ENCODE assay signal across 15 mouse cellular contexts in the genomic region with DNA sequence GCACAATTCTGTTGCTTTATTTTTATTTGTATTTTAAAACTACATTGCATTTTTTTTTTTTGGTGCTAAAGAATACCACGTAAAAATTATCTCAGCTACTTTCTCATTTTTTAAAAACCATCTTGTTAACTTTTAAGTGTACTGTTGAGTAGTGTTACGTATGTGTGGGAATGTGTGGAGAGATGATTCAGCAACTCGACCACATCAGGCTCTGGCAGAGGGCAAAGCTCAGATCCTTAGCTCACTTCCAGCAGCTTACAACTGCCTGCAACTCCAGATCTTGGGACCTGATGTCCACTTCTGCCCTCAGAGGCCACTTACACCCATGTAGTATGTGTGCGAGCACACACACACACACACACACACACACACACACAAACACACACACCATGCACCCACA. TPM values are rescaled to one million over a fixed set of nuclear protein-coding genes. Genes with fewer than 3 reads are reported as not detected.
DNase-seq lines count a peak whose midpoint lies in the region; ATAC-seq and TF ChIP-seq lines count a peak whose summit lies in the region.
"Had no signal": no experiment of that assay in that cellular context is flagged by ENCODE, and none has a peak within 500 bp of the region (broad histone marks: within the 10 kb centered on the region; RNA-seq: fewer than 3 reads in every experiment).

No protein-coding gene starts in this region.

- H3K4me2 ChIP-seq in heart, embryonic 12.5 days: no peak overlapping the region
- H3K4me2 ChIP-seq in liver, embryonic 12.5 days: no peak overlapping the region
- H3K4me2 ChIP-seq in kidney, embryonic 16.5 days (replicated peaks; ENCODE audit: low read depth, low read length): no peak overlapping the region
- H3K4me2 ChIP-seq in midbrain, embryonic 16.5 days (ENCODE audit: low read length): no peak overlapping the region
- H3K4me2 ChIP-seq: midbrain, embryonic 12.5 days; neural tube, embryonic 12.5 days had no signal

- H3K9me3 ChIP-seq in heart, embryonic 12.5 days (replicated peaks): no peaks in the 10 kb centered on the region
- H3K9me3 ChIP-seq in liver, embryonic 12.5 days (replicated peaks): no peaks in the 10 kb centered on the region
- no peaks in the 10 kb centered on the region for H3K9me3 ChIP-seq in kidney, embryonic 16.5 days (ENCODE audit: low read length)
- H3K9me3 ChIP-seq in midbrain, embryonic 16.5 days (replicated peaks; ENCODE audit: control insufficient read depth, low read length, poor library complexity, severe bottlenecking): no peaks in the 10 kb centered on the region
- H3K9me3 ChIP-seq: hindbrain, embryonic 10.5 days; midbrain, embryonic 12.5 days; neural tube, embryonic 12.5 days had no signal

- H3K4me1 ChIP-seq in heart, embryonic 12.5 days (replicated peaks): peaks cover 58% of the 10 kb centered on the region
- H3K4me1 ChIP-seq in liver, embryonic 12.5 days: peaks cover 50% of the 10 kb centered on the region
- peaks cover 22% of the 10 kb centered on the region for H3K4me1 ChIP-seq in kidney, embryonic 16.5 days (ENCODE audit: insufficient read depth, low read length)
- no peaks in the 10 kb centered on the region for H3K4me1 ChIP-seq in midbrain, embryonic 16.5 days (ENCODE audit: control insufficient read depth, insufficient read depth, low read length)
- H3K4me1 ChIP-seq: neural tube, embryonic 12.5 days had no signal

- DNase-seq in heart, postnatal 14 days: no peak
- DNase-seq in liver (no peak), Patski (ENCODE audit: low read depth, low spot score) (no peak)
- no peak for DNase-seq in cerebellum, adult 9-11 months
- DNase-seq: spleen, adult 18-20 months had no signal

- H3K27ac ChIP-seq in heart, embryonic 12.5 days (ENCODE audit: poor library complexity, severe bottlenecking): peak overlapping the region; percentile 82
- peak overlapping the region; percentile 74; the same call in 1 of the 2 replicates for H3K27ac ChIP-seq in liver, embryonic 12.5 days
- peak overlapping the region; percentile 56; the same call in 1 of the 2 replicates for H3K27ac ChIP-seq in kidney, embryonic 16.5 days (ENCODE audit: low read length)
- H3K27ac ChIP-seq in midbrain, embryonic 16.5 days (ENCODE audit: low read length): no peak overlapping the region
- H3K27ac ChIP-seq: liver, embryonic 14.5 days; midbrain, embryonic 12.5 days; neural tube, embryonic 12.5 days; stomach, postnatal 0 days had no signal

- no peak overlapping the region for H3K4me3 ChIP-seq in heart, embryonic 12.5 days
- no peak overlapping the region for H3K4me3 ChIP-seq in liver, embryonic 12.5 days
- no peak overlapping the region for H3K4me3 ChIP-seq in kidney, embryonic 16.5 days (ENCODE audit: low read length)
- H3K4me3 ChIP-seq in midbrain, embryonic 16.5 days (ENCODE audit: low read depth, low read length): no peak overlapping the region
- H3K4me3 ChIP-seq: hindbrain, embryonic 10.5 days; midbrain, embryonic 12.5 days; neural tube, embryonic 12.5 days had no signal

- TF ChIP-seq CTCF in Patski (IDR thresholded peaks at IDR 0.05): no peak

- no peak for ATAC-seq in heart, embryonic 12.5 days (ENCODE audit: insufficient number of reproducible peaks, low FRiP score)
- peak; percentile 53 for ATAC-seq in liver, embryonic 12.5 days
- ATAC-seq in Patski: peak; percentile 40
- no peak for ATAC-seq in kidney, embryonic 16.5 days (ENCODE audit: low FRiP score, low TSS enrichment)
- no peak for ATAC-seq in midbrain, embryonic 16.5 days

- in situ Hi-C loops in Patski (cut with MboI; ENCODE audit: low pct_unique_long_range_greater_than_20kb): no loop called here

- 54% methylated on average over 4 of the region's 4 CpGs for WGBS in heart, embryonic 12.5 days
- 43% methylated on average over 4 of the region's 4 CpGs for WGBS in liver, embryonic 12.5 days (ENCODE audit: insufficient replicate concordance)
- 65% methylated on average over 4 of the region's 4 CpGs for WGBS in kidney, embryonic 16.5 days
- WGBS in midbrain, embryonic 16.5 days: 84% methylated on average over 4 of the region's 4 CpGs

- H3K27me3 ChIP-seq in heart, embryonic 12.5 days (replicated peaks): no peaks in the 10 kb centered on the region
- H3K27me3 ChIP-seq in liver, embryonic 12.5 days (replicated peaks): peaks cover 69% of the 10 kb centered on the region
- H3K27me3 ChIP-seq in Patski: no peaks in the 10 kb centered on the region
- H3K27me3 ChIP-seq in kidney, embryonic 16.5 days (ENCODE audit: insufficient read depth, low read length): no peaks in the 10 kb centered on the region
- no peaks in the 10 kb centered on the region for H3K27me3 ChIP-seq in midbrain, embryonic 16.5 days (ENCODE audit: control insufficient read depth, insufficient read depth, low read depth, low read length)
- H3K27me3 ChIP-seq: midbrain, embryonic 12.5 days; neural tube, embryonic 12.5 days had no signal

- H3K36me3 ChIP-seq in heart, embryonic 12.5 days: peaks cover 44% of the 10 kb centered on the region
- H3K36me3 ChIP-seq in liver, embryonic 12.5 days: 0 out of 2 replicates have a peak, but pooled peaks cover 2% of the 10 kb centered on the region
- H3K36me3 ChIP-seq in kidney, embryonic 16.5 days (ENCODE audit: insufficient read depth, low read length): peaks cover 19% of the 10 kb centered on the region
- H3K36me3 ChIP-seq in midbrain, embryonic 16.5 days (ENCODE audit: control insufficient read depth, insufficient read depth, low read length): peaks cover 19% of the 10 kb centered on the region

- intact Hi-C loops in heart, postnatal 14 days (cut with DNase I): no loop called here

- no peak overlapping the region for H3K9ac ChIP-seq in heart, embryonic 12.5 days
- no peak overlapping the region for H3K9ac ChIP-seq in liver, embryonic 12.5 days
- no peak overlapping the region for H3K9ac ChIP-seq in kidney, embryonic 16.5 days (replicated peaks; ENCODE audit: low read length)
- no peak overlapping the region for H3K9ac ChIP-seq in midbrain, embryonic 16.5 days (ENCODE audit: low read depth, low read length)
- H3K9ac ChIP-seq: liver, embryonic 14.5 days; midbrain, embryonic 12.5 days; neural tube, embryonic 12.5 days had no signal

- CTCF ChIA-PET in Patski (lab: Charles Lee): interaction anchor here (0.9 to 1.4 kb wide), 4 partner anchors 9 to 27 kb away, joined by 3 read pairs; no protein-coding TSS in a partner anchor

- POLR2A ChIA-PET in Patski (lab: Charles Lee): no interaction called here

RNA-seq across cellular contexts. Expression of a gene that starts 14.5 kb away (rescaled TPM):
- 26.6 and 29.8 TPM in 2 replicates for polyA plus RNA-seq in heart, embryonic 12.5 days (2016; fragmentation: Nextera tagmentation; extraction: Ambion mirVana)
- 10 to 100 TPM; 12.0 to 14.3 TPM for total RNA-seq in heart, postnatal 14 days (2021)
- polyA plus RNA-seq in liver, embryonic 12.5 days (2016; fragmentation: Nextera tagmentation; extraction: Ambion mirVana): 4.7 and 5.7 TPM in 2 replicates
- polyA plus RNA-seq in Patski (2021): 13.0 TPM
- polyA plus RNA-seq in kidney, embryonic 16.5 days (2015; fragmentation: Nextera tagmentation; extraction: Ambion mirVana): 32.7 and 34.5 TPM in 2 replicates
- 31.5 and 35.6 TPM in 2 replicates for polyA plus RNA-seq in midbrain, embryonic 16.5 days (2015; fragmentation: Nextera tagmentation; extraction: Ambion mirVana)

RNA-seq across cellular contexts. Expression of a gene that starts 43.5 kb away (rescaled TPM):
- polyA plus RNA-seq in heart, embryonic 12.5 days (2016; fragmentation: Nextera tagmentation; extraction: Ambion mirVana): 43.1 and 47.7 TPM in 2 replicates
- total RNA-seq in heart, postnatal 14 days (2021): 10 to 100 TPM; 50.0 to 50.9 TPM
- polyA plus RNA-seq in liver, embryonic 12.5 days (2016; fragmentation: Nextera tagmentation; extraction: Ambion mirVana): 3.5 and 4.0 TPM in 2 replicates
- polyA plus RNA-seq in Patski (2021): 0.24 TPM
- polyA plus RNA-seq in kidney, embryonic 16.5 days (2015; fragmentation: Nextera tagmentation; extraction: Ambion mirVana): 10.8 and 13.3 TPM in 2 replicates
- polyA plus RNA-seq in midbrain, embryonic 16.5 days (2015; fragmentation: Nextera tagmentation; extraction: Ambion mirVana): 3.7 and 4.1 TPM in 2 replicates

RNA-seq across cellular contexts. Expression of a gene that starts 43.6 kb away (rescaled TPM):
- 21.2 and 21.4 TPM in 2 replicates for polyA plus RNA-seq in heart, embryonic 12.5 days (2016; fragmentation: Nextera tagmentation; extraction: Ambion mirVana)
- 1 to 10 TPM; 6.7 to 8.1 TPM for total RNA-seq in heart, postnatal 14 days (2021)
- polyA plus RNA-seq in liver, embryonic 12.5 days (2016; fragmentation: Nextera tagmentation; extraction: Ambion mirVana): 2.4 and 2.5 TPM in 2 replicates
- polyA plus RNA-seq in Patski (2021): not detected
- polyA plus RNA-seq in kidney, embryonic 16.5 days (2015; fragmentation: Nextera tagmentation; extraction: Ambion mirVana): 11.4 and 22.5 TPM in 2 replicates
- polyA plus RNA-seq in midbrain, embryonic 16.5 days (2015; fragmentation: Nextera tagmentation; extraction: Ambion mirVana): 0.13 and 0.17 TPM in 2 replicates
- polyA plus RNA-seq: CD4-positive, CD25-positive, alpha-beta regulatory T cell, adult 4 months had no signal

Comparison
In these comparisons a context has a peak if more than half of its experiments do, and no peak if none do; other contexts are left out.
1. ATAC-seq: peak in liver, embryonic 12.5 days (single experiment) and Patski (single experiment); none in heart, embryonic 12.5 days (single experiment), kidney, embryonic 16.5 days (single experiment) and midbrain, embryonic 16.5 days (single experiment).